Mouse (Mus musculus): ENCODE results near the gene Nup214.
A peak's percentile ranks its signal among the peaks of the same experiment; 100 is the strongest.

Gene Nup214

GRCm38 (mm10) chr2:32046009-32046408, 71.8 kb downstream of the Nup214 start:
- DNase-seq, result no peak

DNA sequence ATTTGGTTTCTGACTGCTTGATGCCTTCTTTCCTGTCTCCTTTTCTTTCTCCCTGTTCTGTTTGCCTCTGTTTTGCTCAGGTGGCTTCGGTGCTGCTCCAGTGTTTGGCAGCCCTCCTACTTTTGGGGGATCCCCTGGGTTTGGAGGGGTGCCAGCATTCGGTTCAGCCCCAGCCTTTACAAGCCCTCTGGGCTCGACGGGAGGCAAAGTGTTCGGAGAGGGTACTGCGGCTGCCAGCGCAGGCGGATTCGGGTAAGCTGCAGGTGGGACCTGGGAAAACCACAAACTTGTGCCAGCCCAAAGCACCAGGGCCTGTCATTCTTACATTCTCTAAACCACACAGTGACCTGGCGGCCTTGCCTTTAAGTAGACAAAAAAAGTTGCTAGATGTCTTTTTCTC, 73.1 kb downstream of the Nup214 start:
- DNase-seq, result no peak

- DNase-seq, result no peak
These were observed 77.6 kb downstream of the Nup214 start for GRCm38 (mm10) chr2:32051791-32052190.

- DNase-seq, result no peak
These were observed 78.2 kb downstream of the Nup214 start for GRCm38 (mm10) chr2:32052418-32052817.

GRCm38 (mm10) chr2:32055357-32055965, 81.2 kb downstream of the Nup214 start:
- DNase-seq, result no peak

GRCm38 (mm10) chr2:32056524-32056923, 82.3 kb downstream of the Nup214 start:
- DNase-seq, result no peak

- no peak for DNase-seq
These were observed 83.1 kb downstream of the Nup214 start for GRCm38 (mm10) chr2:32057360-32057759.

- no peak for DNase-seq
These were observed 83.6 kb downstream of the Nup214 start for GRCm38 (mm10) chr2:32057794-32058193.

DNA sequence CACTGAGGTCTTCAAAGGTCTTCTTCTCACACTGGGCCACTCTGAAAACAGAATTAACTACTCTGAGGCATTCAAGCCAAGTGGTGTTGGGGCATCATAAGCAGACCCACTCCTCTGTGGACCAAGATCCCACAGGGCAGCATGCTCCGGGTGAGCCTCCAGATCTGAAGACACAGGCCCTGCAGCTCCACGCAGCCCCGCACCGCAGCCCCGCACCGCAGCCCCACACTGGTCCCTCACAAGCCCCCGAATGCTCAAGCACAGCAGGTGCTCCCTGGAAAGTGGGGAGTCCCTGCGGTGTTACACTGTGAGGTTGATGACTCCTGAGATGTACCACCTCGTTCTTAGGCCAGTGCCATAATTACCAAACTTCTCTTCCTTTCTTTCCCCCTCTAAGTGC, 84.0 kb downstream of the Nup214 start:
- no peak for DNase-seq

GRCm38 (mm10) chr2:32058716-32059115, 84.5 kb downstream of the Nup214 start:
- no peak for DNase-seq

- no peak for DNase-seq
These were observed 85.4 kb downstream of the Nup214 start for GRCm38 (mm10) chr2:32059613-32060012.

DNA sequence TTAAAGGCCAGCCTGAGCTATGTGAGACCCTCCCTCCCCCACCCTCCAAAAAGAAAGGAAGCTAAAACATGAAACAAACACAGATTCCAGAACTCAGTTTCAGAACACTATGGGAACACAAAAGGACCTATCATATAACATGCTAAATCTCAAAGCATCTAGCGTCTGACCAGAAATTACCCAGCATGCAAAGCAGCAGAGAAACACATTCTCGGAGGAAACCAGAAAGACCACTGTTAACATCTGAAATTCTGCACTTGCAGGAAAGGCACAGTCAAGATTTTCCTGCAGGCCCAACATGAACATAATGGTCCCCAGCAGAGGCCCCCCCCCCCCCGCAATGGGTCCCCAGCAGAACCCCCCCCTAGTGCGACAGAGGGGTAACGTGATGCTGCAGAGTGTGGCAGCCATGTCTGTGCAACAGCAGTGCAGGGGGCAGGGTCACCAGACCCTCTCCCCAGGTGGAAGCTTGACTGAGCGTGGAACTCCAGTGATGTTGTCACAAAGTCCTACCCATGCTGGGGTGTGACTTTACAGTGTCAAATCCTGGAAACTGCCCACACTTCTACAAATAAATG, 86.1 kb downstream of the Nup214 start:
- no peak for DNase-seq

- no peak for DNase-seq
These were observed 87.0 kb downstream of the Nup214 start for GRCm38 (mm10) chr2:32061189-32061588.

GRCm38 (mm10) chr2:32061722-32062505, 87.7 kb downstream of the Nup214 start:
- no peak for DNase-seq

DNA sequence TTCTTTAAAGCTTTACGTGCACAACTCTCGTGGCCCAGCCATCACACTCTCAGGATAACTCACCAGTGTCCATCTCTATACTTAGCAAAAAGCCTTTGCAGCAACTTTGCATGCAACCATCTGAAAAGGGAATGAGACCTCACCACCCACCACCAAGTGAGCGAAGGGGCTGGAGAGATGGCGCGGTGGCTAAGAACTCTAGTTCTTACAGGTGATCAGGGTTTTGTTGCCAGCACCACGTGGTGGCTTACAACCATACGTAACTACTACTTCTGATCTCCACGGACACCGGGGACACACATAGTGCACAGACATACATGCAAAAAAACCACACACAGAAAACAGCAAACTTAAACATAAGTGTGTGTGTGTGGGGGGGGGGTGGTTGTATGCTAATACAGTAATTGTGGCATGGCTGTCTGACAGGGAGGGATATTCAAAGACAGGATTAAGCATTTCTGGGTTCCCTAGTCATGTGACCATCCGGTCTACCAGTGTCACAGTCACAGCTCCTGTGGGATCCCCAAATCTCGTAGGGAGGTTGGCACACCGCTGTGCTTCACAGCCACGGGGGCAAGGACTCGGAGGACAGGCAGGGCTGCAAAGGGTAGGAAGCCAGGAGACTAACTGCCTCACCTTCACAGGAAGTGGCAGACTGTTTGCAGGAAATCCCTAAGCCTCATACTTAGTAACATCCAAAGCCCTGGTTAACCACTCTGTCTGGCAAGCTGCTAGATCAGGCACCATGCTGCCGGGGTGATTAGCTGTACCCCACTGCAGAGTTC, 88.6 kb downstream of the Nup214 start:
- no peak for DNase-seq

DNA sequence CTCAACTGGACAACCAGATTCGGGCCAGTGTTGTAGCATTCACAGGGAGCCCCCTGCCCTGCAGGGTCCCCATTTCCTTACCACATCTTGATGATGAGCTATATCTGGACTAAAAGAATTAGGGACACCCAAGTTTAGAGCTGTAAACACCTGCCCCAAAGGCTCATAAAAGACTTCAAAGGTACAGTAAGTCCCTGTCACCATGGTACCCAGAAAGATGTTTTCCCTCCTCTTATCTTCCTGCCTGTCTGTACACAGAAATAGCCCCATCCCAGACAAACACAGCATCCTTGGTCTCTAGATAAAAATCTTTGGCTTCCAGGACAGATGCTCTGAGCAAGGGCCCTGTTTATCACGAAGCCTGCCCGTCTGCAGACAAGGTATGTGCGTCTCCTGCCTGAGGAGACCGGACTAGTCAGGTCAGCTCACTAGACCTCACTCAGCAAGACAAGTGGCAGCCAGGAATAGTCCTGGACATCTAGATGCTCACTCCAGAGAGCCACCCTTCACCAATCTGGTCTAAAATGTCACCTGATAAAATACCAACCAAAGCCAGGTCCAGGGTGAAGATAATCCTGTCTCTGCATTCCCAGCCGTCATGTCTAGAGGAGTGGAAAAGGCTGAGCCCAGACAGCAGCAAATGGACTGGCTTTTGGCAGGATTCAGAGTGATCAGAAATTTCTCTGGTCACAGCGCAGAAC, 89.4 kb downstream of the Nup214 start:
- no peak for DNase-seq

- no peak for DNase-seq
These were observed 90.7 kb downstream of the Nup214 start for GRCm38 (mm10) chr2:32064913-32065312.

DNA sequence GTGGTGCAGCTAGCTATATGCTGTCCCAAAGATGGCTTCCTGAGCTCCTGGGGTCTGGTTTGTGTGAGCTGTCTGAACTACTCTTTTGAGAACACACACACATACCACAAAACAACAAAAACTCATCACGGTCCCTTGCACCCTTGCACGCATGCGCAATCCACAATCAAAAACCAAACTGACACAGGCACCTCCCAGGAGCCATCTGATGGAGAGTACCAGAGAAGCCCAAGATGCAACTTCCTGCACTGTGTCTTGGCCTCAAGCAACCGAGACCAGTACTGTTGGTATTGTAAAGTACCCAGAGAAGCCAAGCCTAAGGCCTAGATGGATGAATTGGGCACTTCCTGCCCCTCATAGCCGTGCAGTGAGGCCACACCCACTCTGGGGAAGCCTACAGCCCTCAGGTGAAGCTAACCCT, 91.1 kb downstream of the Nup214 start:
- no peak for DNase-seq

DNA sequence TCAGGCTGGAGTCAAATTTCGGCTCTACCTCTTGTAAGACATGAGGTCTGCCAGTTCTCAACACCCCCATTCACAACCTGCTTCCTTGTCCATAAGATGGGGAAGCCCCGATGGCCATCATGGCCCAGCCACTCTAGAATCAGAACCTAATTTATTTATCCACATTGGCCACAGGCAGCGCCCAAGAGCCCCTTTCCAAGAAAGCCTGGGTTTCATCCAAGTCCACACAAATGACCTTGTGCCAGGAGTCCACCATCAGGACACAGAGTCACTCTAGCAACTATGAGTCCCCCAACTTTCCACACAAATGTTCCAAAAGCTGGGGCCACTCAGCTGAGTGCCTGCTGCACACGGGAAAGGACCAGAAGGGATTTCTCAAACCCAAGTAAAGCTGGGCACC, 91.8 kb downstream of the Nup214 start:
- DNase-seq, result no peak

GRCm38 (mm10) chr2:32068811-32069607, 94.8 kb downstream of the Nup214 start:
- no peak for DNase-seq

GRCm38 (mm10) chr2:32070747-32071146, 96.5 kb downstream of the Nup214 start:
- no peak for DNase-seq

DNA sequence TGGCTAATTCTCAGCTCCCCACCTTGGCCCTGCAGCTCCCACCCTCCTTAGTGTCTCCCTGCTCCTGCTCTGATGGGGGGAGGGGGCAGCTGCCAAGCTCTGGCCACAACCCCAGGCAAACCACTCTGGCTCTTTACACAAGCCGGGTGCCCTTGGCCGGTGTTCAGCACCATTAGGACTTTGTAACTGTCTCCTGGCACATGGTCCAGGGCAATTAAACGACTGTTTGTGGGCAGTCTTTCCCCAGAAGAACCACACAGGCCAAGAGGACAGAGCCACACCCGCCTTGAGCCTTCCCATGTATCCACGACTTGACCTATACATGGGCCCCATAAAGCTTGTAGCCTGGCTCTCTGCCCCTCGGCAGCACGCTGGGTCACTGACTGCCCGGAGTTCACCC, 100.2 kb downstream of the Nup214 start:
- peak; percentile 32 for DNase-seq

All from right cerebral cortex, postnatal 4 days (tissue).